Mouse (Mus musculus) cerebral cortex, adult 2 months (tissue): ENCODE results near the gene Ranbp6.

ENCODE experiments used
- WGBS: fragments of 180-500 bp; shearing (Covaris S2); methylation state at CpG from one replicate; pipeline ENCODE4 v1.1.7; 2018; 5-methylcytosine and 5-hydroxymethylcytosine counted together

The Ranbp6 gene

DNA sequence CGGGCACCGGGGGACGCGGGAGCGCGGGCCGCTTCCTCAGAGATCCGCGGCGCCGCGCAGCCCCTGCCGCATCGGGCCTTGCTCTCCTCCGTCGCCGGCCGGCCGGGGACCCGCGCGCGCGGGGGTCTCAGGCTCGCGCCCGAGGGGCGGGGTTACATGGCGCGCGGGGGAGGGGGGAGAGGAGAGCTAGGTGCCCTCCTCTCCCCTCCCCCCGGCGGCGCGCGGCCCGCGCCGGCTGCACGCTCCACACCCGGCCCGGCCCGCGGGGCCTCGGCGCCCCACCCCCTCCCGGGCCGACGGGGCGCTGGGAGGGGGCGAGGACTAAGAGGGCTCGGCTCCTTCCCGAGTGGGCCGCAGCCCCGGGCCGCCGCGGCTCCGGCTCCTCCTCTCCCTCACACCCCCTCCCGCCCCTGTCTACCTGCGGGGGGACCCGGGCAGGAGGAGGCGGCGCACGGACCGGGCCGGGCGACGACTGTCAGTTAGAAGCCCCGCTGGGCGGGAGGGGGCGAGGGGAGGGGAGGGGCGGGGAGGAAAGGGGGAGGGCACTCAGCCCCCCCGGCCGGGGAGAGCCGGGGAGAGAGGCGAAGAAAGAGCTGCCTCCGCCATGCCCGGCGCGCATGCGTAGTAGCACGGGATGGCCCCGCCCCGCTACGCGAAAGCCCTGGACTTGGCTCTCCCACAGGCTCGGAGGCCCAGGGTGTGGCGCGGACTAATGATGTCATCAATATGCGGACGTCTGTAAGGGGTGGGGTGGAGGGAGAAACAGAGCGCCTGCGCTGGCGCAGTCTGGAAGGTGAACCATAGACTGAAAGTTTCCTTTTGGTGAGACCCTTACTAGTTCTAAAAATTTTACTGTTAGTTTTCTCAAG is 6.6 kb downstream of the Ranbp6 start, which contains the start of gene 9930021J03Rik:
9930021J03Rik (minus strand) TSS at position 73 of the 869 bp plus-strand sequence.
- WGBS: under 1% methylated on average over 76 of the region's 95 CpGs

DNA sequence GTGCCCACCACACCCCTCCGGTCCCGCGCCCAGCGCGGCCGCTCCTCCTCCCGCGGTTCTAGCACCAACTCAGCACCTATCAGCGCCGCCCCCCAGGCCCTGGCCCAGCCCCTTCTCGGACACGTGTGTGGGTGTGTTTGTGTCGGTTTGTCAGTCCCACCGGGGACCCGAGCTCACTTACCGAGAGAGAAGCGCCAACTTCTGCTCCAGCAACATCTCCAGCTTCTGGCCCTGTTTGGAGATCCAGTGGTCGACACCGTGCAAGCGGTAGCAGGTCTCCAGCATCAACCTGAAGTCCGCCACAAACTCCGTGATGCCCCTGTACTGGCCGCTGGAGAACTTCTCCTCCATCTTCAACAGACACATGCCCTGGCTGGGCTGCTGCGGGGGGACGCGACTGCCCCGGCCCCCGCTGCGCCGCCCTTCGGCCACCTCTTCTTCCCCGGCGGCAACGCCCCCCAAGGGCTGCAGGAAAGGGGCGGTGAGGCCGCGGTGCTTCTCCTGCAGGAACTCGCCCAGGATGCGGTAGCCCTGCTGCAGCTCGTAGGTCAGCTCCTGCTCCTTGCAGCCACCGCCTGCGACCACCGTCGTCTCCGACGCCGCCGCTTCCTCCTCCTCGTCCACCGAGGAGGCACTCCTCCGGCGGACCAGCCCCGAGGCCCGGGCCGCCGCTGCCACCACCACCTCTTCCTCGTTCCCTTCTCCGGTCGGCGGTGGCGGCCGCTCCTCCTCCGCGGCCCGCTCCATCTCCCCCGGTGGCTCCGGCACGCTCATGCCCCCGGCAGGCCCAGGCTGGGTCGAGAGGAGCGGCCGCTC is 7.5 kb downstream of the Ranbp6 start:
- under 1% methylated on average over 71 of the region's 72 CpGs for WGBS

DNA sequence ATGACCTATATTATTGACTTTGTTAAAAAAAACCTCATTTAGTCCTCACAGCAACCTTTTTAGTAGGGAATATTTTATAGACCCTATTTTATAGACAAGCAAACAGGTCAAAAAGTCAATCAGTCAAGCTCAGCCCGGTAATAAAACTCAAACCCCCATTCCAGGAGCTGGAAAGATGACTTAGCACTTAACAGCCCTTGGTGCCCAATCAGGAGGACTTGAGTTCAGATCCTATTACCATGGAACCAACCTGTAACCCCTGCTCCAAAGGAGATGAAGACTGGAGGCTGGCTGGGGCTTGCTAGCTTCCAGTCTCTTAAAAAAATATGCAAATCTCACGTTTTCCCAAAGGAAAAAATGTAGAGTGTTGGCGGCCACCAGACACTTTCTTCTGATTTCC is 8.8 kb downstream of the Ranbp6 start:
- WGBS: 39% methylated on average over 3 of the region's 3 CpGs

DNA sequence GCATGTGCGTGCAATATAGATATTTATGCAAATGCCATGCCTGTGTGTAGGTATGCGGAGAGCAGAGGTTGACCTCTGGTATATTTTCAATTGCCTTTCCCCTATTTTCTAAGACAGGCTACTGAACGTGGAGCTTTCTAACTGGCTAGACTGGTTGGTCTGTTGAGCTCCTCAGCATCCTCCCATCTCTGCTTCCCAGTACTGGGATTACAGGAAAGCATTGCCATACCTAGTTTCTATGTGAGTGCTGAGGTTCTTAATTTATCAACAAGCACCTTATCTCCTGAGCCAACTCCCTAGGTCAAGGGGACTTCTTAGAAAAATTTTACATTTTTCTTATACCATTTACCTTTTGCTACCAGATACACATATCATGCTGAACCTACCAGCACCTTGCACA is 15.4 kb downstream of the Ranbp6 start:
- WGBS: 90% methylated on average over 3 of the region's 3 CpGs

DNA sequence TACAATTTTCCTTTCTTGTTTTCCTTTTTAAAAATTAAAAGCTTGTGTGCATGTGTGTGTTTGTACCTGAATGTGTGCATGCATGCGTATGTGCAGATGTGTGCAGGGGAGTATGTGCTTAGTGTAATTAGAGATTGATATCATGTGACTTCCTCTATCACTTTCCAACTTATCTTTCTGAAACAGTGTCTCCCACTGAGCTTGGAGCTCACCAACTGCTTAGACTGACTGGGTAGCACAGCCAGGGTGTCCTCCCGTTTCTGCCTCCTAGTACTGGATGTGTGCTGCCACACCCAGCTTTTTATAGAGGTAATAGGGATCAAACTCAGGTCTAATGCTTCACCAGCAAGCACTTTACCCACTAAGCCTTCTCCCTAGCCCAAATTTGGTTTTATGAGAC is 29.9 kb downstream of the Ranbp6 start:
- 87% methylated on average over 2 of the region's 2 CpGs for WGBS
